Mouse (Mus musculus): Measurements from ENCODE around the gene Irf8. TPM values are rescaled to one million over a fixed set of nuclear protein-coding genes. Genes with fewer than 3 reads are reported as not detected.
"Not testable (repeated sequence)": the region's sequence is repeated elsewhere in the genome, so short reads cannot be mapped to it uniquely, and the experiment has no call there.

Irf8 gene
- total RNA-seq, 2 experiments from 2014 or later: 6.7 to 9.9 TPM

- peak in 1 of 2 experiments; percentile 52 for DNase-seq
- intact Hi-C loops (cut with DNase I): loop anchor here (5.0 to 10.0 kb wide), 2 partner anchors 42 to 1666 kb away; partner anchors contain the start of genes Irf8 and Mvd
Observed at GRCm38 (mm10) chr8:120779106-120779505, 42.9 kb downstream of the Irf8 start.

- DNase-seq: no peak
Observed at GRCm38 (mm10) chr8:120783781-120784180, 47.6 kb downstream of the Irf8 start.

GRCm38 (mm10) chr8:120786753-120787152, 50.6 kb downstream of the Irf8 start:
- intact Hi-C loops (cut with DNase I): no loop called here
- DNase-seq: no peak

More at GRCm38 (mm10) chr8:120783781-120784180, 47.6 kb downstream of the Irf8 start:
- intact Hi-C loops (cut with DNase I): no loop called here

GRCm38 (mm10) chr8:120787631-120788030, 51.5 kb downstream of the Irf8 start:
- DNase-seq: no peak
- intact Hi-C loops (cut with DNase I): no loop called here

GRCm38 (mm10) chr8:120792710-120793109, 56.6 kb downstream of the Irf8 start:
- no peak for DNase-seq
- intact Hi-C loops (cut with DNase I): no loop called here

GRCm38 (mm10) chr8:120795944-120796635, 59.9 kb downstream of the Irf8 start:
- intact Hi-C loops (cut with DNase I): loop anchor here (1.0 kb wide), 1 partner anchor 117 kb away; no protein-coding TSS in a partner anchor
- DNase-seq: peak; percentile 69 to 75

- intact Hi-C loops (cut with DNase I): no loop called here
- no peak for DNase-seq
Observed at GRCm38 (mm10) chr8:120797019-120797727, 61.0 kb downstream of the Irf8 start.

GRCm38 (mm10) chr8:120800308-120800865, 64.2 kb downstream of the Irf8 start:
- intact Hi-C loops (cut with DNase I): no loop called here

GRCm38 (mm10) chr8:120803661-120804375, 67.7 kb downstream of the Irf8 start:
- intact Hi-C loops (cut with DNase I): not testable (repeated sequence)

More at GRCm38 (mm10) chr8:120800308-120800865, 64.2 kb downstream of the Irf8 start:
- peak in 1 of 2 experiments; percentile 43 for DNase-seq

GRCm38 (mm10) chr8:120804741-120805140, 68.6 kb downstream of the Irf8 start:
- intact Hi-C loops (cut with DNase I): no loop called here
- DNase-seq: no peak

More at GRCm38 (mm10) chr8:120803661-120804375, 67.7 kb downstream of the Irf8 start:
- not testable (repeated sequence) for DNase-seq

Other genes with a start within 250 kb of the Irf8 start
- gene Gins2, start 147.1 kb upstream of the Irf8 start, total RNA-seq (2021): under 1 TPM; 0.66 to 0.94 TPM
- gene 1190005I06Rik, start 88.7 kb upstream of the Irf8 start, total RNA-seq (2021): 1 to 10 TPM in 1 of 2 experiments, under 1 TPM in 1; 0.84 to 1.5 TPM
- not detected for gene Gm27021, start 68.3 kb upstream of the Irf8 start, total RNA-seq (2021)
- gene Cox4i1, start 68.1 kb upstream of the Irf8 start, total RNA-seq (2021): 1,000 to 10,000 TPM; 1,608 to 1,616 TPM
- 10 to 100 TPM; 23.4 to 26.9 TPM for gene Emc8, start 67.8 kb upstream of the Irf8 start, total RNA-seq (2021)